Mouse (Mus musculus) forebrain, embryonic 14.5 days (tissue): ENCODE data around the gene Pklr. TPM values are rescaled to one million over a fixed set of nuclear protein-coding genes. Genes with fewer than 3 reads are reported as not detected.

Source experiments
- ATAC-seq: fragments of 200-750 bp; cut with Nextera tagmentation; 2 replicates; pipeline ENCODE4 v1.8.0; 2017; ENCODE audit warnings: mild to moderate bottlenecking, moderate library complexity
- DNase-seq: peaks from one replicate; pipeline ENCODE4 v3.0.0-alpha.2; 2015; ENCODE audit warnings: low spot score
- H3K27ac ChIP-seq: fragments of 300-500 bp; sonication (generic); 2 replicates; pipeline ENCODE4 v1.5.1; 2014; ENCODE audit warnings: low read depth, mild to moderate bottlenecking, control low read depth, low read length, moderate library complexity
- H3K27me3 ChIP-seq: fragments of 300-500 bp; sonication (generic); replicated peaks from 2 replicates; pipeline ENCODE4 v1.6.1; 2014; ENCODE audit warnings: low read length, control low read depth, mixed read lengths; ENCODE audit not compliant: control insufficient read depth, insufficient read depth
- H3K36me3 ChIP-seq: fragments of 300-500 bp; sonication (generic); 2 replicates; pipeline ENCODE4 v1.6.1; 2014; ENCODE audit warnings: low read length, control low read depth; ENCODE audit not compliant: control insufficient read depth, insufficient read depth
- H3K4me1 ChIP-seq: fragments of 300-500 bp; sonication (generic); 2 replicates; pipeline ENCODE4 v1.6.1; 2014; ENCODE audit warnings: antibody characterized with exemption, low read length, control low read depth; ENCODE audit not compliant: control insufficient read depth, insufficient read depth
- H3K4me2 ChIP-seq: fragments of 300-500 bp; sonication (generic); 2 replicates; pipeline ENCODE4 v1.6.1; 2014; ENCODE audit warnings: mild to moderate bottlenecking, control low read depth, low read length
- H3K4me3 ChIP-seq: fragments of 300-500 bp; sonication (generic); 2 replicates; pipeline ENCODE4 v1.5.1; 2014; ENCODE audit warnings: low read depth, low read length, control low read depth
- H3K9ac ChIP-seq: fragments of 300-500 bp; sonication (generic); 2 replicates; pipeline ENCODE4 v1.6.1; 2014; ENCODE audit warnings: mild to moderate bottlenecking, low read length, control low read depth, moderate library complexity
- H3K9me3 ChIP-seq: fragments of 300-500 bp; sonication (generic); replicated peaks from 2 replicates; pipeline ENCODE4 v1.6.1; 2016; ENCODE audit warnings: low read length, control low read depth, mixed read lengths; ENCODE audit not compliant: control insufficient read depth
- WGBS: fragments of 180-500 bp; shearing (Covaris S2); extraction: QIAGEN DNeasy Blood & Tissue Kit; methylation state at CpG from one replicate; pipeline ENCODE4 v1.1.7; 2014; 5-methylcytosine and 5-hydroxymethylcytosine counted together
- polyA plus RNA-seq: library from polyadenylated mRNA; unstranded; fragments of >200 nt; fragmentation: Nextera tagmentation; extraction: Ambion mirVana; gene quantifications from 2 replicates; pipeline ENCODE4 v1.2.1, GENCODE M21; 2014

Gene Pklr
- polyA plus RNA-seq, 1 experiment from 2014 or later = 0.06 TPM

DNA sequence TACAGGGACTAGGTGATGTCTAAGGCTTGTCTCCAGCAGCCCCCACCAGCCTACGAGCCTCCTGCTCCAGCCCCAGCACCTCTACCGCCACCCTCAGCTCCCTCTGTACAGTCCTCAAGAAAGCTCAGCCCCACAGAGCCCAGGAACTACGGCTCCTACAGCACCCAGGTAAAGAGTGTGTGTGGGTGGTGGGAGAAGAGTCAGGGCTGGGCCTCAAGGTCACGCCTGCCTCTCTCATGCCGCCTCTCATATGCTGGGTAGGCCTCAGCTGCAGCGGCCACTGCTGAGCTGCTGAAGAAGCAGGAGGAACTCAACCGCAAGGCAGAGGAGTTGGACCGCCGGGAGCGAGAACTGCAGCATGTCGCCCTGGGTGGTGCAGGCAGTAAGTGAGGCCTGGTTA is 43.1 kb downstream of the Pklr start:
- Histone ChIP-seq H3K27ac (no peak overlapping the region), H3K4me1 (peaks cover 16% of the 10 kb centered on the region), H3K27me3 (no peaks in the 10 kb centered on the region), H3K4me3 (no peak overlapping the region), H3K9ac (0 out of 2 replicates have a peak overlapping the region, but pooled peaks have one; percentile 17), H3K4me2 (no peak overlapping the region), H3K36me3 (peaks cover 64% of the 10 kb centered on the region), H3K9me3 (no peaks in the 10 kb centered on the region)
- DNase-seq (no peak), ATAC-seq (no peak)
- WGBS = 93% methylated on average over 11 of the region's 11 CpGs

GRCm38 (mm10) chr3:89181749-89182500 is 46.0 kb downstream of the Pklr start:
- Histone ChIP-seq H3K27me3 (no peaks in the 10 kb centered on the region), H3K9ac (no peak overlapping the region), H3K36me3 (peaks cover 38% of the 10 kb centered on the region), H3K4me1 (peaks cover 16% of the 10 kb centered on the region), H3K4me2 (no peak overlapping the region), H3K27ac (no peak overlapping the region), H3K9me3 (no peaks in the 10 kb centered on the region), H3K4me3 (no peak overlapping the region)
- WGBS = 94% methylated on average over 27 of the region's 27 CpGs
- ATAC-seq (no peak), DNase-seq (no peak)

DNA sequence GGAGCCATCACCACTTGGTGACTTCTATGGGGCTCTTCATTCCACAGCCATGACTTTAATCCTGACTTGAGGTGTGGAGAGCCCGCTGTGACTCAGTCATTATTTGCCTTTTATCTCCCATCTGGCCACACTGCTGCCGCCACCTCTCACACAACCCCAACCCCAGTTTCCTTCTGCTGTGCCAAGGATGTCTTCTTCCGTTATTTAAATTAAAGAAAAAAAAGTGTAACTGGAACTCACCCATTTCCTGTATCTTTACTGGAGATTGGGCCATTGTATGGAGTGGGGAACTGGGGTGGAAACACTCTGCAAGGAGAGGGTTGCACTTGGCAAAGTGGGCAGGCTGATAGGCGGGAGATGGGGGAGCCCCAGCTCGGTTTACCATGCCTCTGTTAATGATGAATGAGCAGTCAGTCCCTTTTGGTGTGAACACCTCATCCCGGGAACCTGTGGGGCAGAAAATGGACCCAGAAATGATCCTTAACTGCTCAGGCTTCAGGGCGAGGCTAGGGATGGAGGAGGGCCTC is 46.7 kb downstream of the Pklr start:
- Histone ChIP-seq H3K9me3 (no peaks in the 10 kb centered on the region), H3K36me3 (peaks cover 38% of the 10 kb centered on the region), H3K27ac (peak overlapping the region; percentile 89; the same call in 1 of the 2 replicates), H3K27me3 (no peaks in the 10 kb centered on the region), H3K9ac (peak overlapping the region; percentile 89; the same call in 1 of the 2 replicates), H3K4me1 (peaks cover 16% of the 10 kb centered on the region), H3K4me3 (peak overlapping the region; percentile 58), H3K4me2 (peak overlapping the region; percentile 91)
- DNase-seq (no peak), ATAC-seq (no peak)
- 50% methylated on average over 7 of the region's 7 CpGs for WGBS

DNA sequence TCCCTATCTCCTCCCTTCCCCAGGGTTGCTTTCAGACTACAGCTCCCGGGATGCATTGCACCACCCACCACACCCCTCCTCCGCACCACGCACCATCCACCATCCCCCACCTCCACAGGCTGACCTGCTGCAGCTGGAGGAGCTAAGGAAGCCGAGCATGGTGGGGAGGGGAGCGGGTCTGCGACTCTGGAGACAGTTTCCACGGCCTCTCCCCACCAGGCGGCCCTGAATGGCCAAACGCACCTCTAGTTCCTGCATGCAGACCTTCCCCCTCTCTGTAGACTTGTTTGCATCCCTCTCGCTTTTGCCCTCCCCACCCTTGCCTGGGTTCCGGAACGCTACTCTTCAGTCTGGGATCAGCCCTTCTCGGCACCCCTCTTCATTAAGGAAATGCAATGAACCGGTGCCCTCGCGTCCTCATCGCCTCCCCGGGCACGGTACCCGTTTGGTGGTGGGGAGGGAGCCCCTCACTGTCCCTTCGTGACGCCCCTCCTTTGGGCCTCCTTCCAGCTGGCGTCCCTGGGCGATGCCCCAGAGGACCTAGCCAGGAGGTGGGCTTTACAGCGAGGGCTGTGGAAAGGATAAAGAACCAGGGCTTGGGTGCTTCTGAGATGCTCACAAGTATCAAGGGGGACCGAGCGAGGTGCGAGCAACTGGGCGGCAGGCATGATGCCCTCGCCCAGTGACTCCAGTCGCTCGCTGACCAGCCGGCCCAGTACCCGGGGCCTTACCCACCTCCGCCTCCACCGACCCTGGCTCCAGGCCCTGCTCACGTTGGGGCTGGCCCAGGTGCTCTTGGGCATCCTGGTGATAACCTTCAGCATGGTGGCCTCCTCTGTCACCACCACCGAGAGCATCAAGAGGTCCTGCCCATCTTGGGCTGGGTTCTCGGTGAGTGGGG is 47.4 kb downstream of the Pklr start, which contains the start of gene Fam189b:
TSS of gene Fam189b (plus strand) at position 86 of the 901 bp plus-strand sequence.
- peaks cover 40% of the 10 kb centered on the region for H3K36me3 ChIP-seq
- H3K9ac ChIP-seq = peak within 1 kb of the TSS; percentile 89
- H3K4me1 ChIP-seq = peaks cover 10% of the 10 kb centered on the region
- peak within 1 kb of the TSS; percentile 58 for H3K4me3 ChIP-seq
- H3K27ac ChIP-seq = peak within 1 kb of the TSS; percentile 89
- no peaks in the 10 kb centered on the region for H3K27me3 ChIP-seq
- 4% methylated on average over 38 of the region's 39 CpGs for WGBS
- DNase-seq = peak; percentile 93
- no peaks in the 10 kb centered on the region for H3K9me3 ChIP-seq
- H3K4me2 ChIP-seq = peak within 1 kb of the TSS; percentile 91
- peak; percentile 95 for ATAC-seq

GRCm38 (mm10) chr3:89183959-89184315 is 48.0 kb downstream of the Pklr start:
- H3K4me2 ChIP-seq = peak overlapping the region; percentile 91
- peaks cover 8% of the 10 kb centered on the region for H3K4me1 ChIP-seq
- 77% methylated on average over 6 of the region's 6 CpGs for WGBS
- H3K9me3 ChIP-seq = no peaks in the 10 kb centered on the region
- no peaks in the 10 kb centered on the region for H3K27me3 ChIP-seq
- ATAC-seq (no peak), DNase-seq (no peak)
- peak overlapping the region; percentile 58 for H3K4me3 ChIP-seq
- peaks cover 44% of the 10 kb centered on the region for H3K36me3 ChIP-seq
- no peak overlapping the region for H3K27ac ChIP-seq
- H3K9ac ChIP-seq = peak overlapping the region; percentile 89

- Histone ChIP-seq H3K27ac (no peak overlapping the region), H3K4me1 (peaks cover 8% of the 10 kb centered on the region), H3K9me3 (no peaks in the 10 kb centered on the region), H3K4me3 (no peak overlapping the region), H3K9ac (no peak overlapping the region), H3K4me2 (no peak overlapping the region), H3K36me3 (peaks cover 12% of the 10 kb centered on the region), H3K27me3 (no peaks in the 10 kb centered on the region)
- WGBS = 28% methylated on average over 23 of the region's 23 CpGs
- no peak for DNase-seq
- ATAC-seq = no peak
These were observed 51.3 kb downstream of the Pklr start for GRCm38 (mm10) chr3:89187197-89187596.

- 57% methylated on average over 18 of the region's 18 CpGs for WGBS
- H3K9ac ChIP-seq = no peak overlapping the region
- no peak for ATAC-seq
These were observed 51.9 kb downstream of the Pklr start for GRCm38 (mm10) chr3:89187690-89188477.

DNA sequence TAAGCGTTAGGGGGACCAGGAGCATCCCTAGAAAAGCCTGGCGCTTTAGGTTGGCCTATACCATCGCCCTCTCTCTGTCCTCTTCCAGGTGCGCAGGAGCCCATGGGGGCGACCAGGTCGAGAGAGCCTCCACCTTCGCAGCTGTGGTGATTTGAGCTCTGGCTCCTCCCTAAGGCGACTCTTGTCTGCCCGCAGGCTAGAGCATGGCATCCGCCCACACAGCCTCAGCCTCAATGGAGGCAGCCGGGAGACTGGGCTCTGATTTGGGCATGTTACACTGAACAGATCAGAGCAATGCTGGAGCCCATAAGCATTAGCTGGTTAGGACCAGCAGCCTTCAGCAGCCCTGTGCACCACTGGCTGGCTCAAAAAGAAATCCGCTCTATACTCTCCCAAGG is 52.5 kb downstream of the Pklr start:
- peaks cover 6% of the 10 kb centered on the region for H3K4me1 ChIP-seq
- no peak for DNase-seq
- no peak overlapping the region for H3K27ac ChIP-seq
- H3K4me3 ChIP-seq = no peak overlapping the region
- no peaks in the 10 kb centered on the region for H3K27me3 ChIP-seq
- ATAC-seq = no peak
- H3K9ac ChIP-seq = no peak overlapping the region
- H3K36me3 ChIP-seq = peaks cover 8% of the 10 kb centered on the region; the same call in 1 of the 2 replicates
- WGBS = 62% methylated on average over 12 of the region's 12 CpGs
- no peaks in the 10 kb centered on the region for H3K9me3 ChIP-seq
- no peak overlapping the region for H3K4me2 ChIP-seq

More at GRCm38 (mm10) chr3:89187690-89188477, 51.9 kb downstream of the Pklr start:
- Histone ChIP-seq H3K27me3 (no peaks in the 10 kb centered on the region), H3K9me3 (no peaks in the 10 kb centered on the region), H3K4me3 (no peak overlapping the region), H3K4me1 (peaks cover 8% of the 10 kb centered on the region), H3K4me2 (no peak overlapping the region), H3K36me3 (peaks cover 8% of the 10 kb centered on the region; the same call in 1 of the 2 replicates), H3K27ac (no peak overlapping the region)
- no peak for DNase-seq
